Mouse (Mus musculus): Measurements from ENCODE around the gene Gm17555.
"Not testable (repeated sequence)": the region's sequence is repeated elsewhere in the genome, so short reads cannot be mapped to it uniquely, and the experiment has no call there.

Gm17555 gene

GRCm38 (mm10) chr2:126214800-126215199 lies at the start of gene Gm17555:
Gene Gm17555, plus strand, starts transcription at chr2:126215100.
- DNase-seq (ENCODE audit: low spot score): not testable (repeated sequence)

GRCm38 (mm10) chr2:126165277-126166018 lies 49.5 kb upstream of the Gm17555 start:
- no peak for DNase-seq (ENCODE audit: low spot score)

- DNase-seq (ENCODE audit: low spot score): no peak
Observed at GRCm38 (mm10) chr2:126166335-126166734, 48.6 kb upstream of the Gm17555 start.

GRCm38 (mm10) chr2:126166848-126167617 lies 47.9 kb upstream of the Gm17555 start:
- no peak for DNase-seq (ENCODE audit: low spot score)

- DNase-seq (ENCODE audit: low spot score): no peak
Observed at GRCm38 (mm10) chr2:126171427-126171826, 43.5 kb upstream of the Gm17555 start.

- no peak for DNase-seq (ENCODE audit: low spot score)
Observed at GRCm38 (mm10) chr2:126191306-126191705, 23.6 kb upstream of the Gm17555 start.

GRCm38 (mm10) chr2:126192129-126192528 lies 22.8 kb upstream of the Gm17555 start:
- DNase-seq (ENCODE audit: low spot score): no peak

GRCm38 (mm10) chr2:126195631-126196356 lies 19.1 kb upstream of the Gm17555 start:
- no peak for DNase-seq (ENCODE audit: low spot score)

- DNase-seq (ENCODE audit: low spot score): no peak
Observed at GRCm38 (mm10) chr2:126198971-126199370, 15.9 kb upstream of the Gm17555 start.

- no peak for DNase-seq (ENCODE audit: low spot score)
Observed at GRCm38 (mm10) chr2:126211011-126211680, 3.8 kb upstream of the Gm17555 start.

GRCm38 (mm10) chr2:126227581-126227980 lies 12.7 kb downstream of the Gm17555 start:
- no peak for DNase-seq (ENCODE audit: low spot score)

- no peak for DNase-seq (ENCODE audit: low spot score)
Observed at GRCm38 (mm10) chr2:126231731-126232130, 16.8 kb downstream of the Gm17555 start.

GRCm38 (mm10) chr2:126236905-126237304 lies 22.0 kb downstream of the Gm17555 start:
- DNase-seq (ENCODE audit: low spot score): no peak

- DNase-seq (ENCODE audit: low spot score): peak; percentile 4
Observed at GRCm38 (mm10) chr2:126245446-126245845, 30.5 kb downstream of the Gm17555 start.

GRCm38 (mm10) chr2:126248536-126248935 lies 33.6 kb downstream of the Gm17555 start:
- no peak for DNase-seq (ENCODE audit: low spot score)

GRCm38 (mm10) chr2:126252211-126252610 lies 37.3 kb downstream of the Gm17555 start:
- no peak for DNase-seq (ENCODE audit: low spot score)

Measured in left cerebral cortex, adult 11 months (tissue).